ENCODE assay signal across 1 mouse cellular context in the genomic region with DNA sequence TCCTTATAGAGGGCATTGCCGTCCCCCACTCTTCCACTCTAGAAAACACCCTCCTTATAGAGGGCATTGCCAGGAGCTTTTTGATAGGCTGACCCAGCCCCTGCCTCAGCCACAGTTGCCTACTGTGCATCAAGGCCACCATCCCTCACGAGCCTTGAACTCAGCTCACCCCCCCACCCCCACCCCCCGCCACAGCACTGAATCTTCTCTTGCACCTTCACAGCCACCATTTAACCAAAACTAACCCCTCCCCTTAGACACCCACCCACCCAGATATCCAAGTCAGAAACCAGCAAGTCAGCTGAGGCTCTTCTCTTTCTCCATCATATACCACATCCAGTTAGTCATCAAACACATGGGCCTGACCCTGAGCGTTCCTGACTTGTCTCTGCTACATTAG.
TF ChIP-seq lines count a peak whose summit lies in the region.

No protein-coding gene starts in this region.

TF ChIP-seq in MEL, 35 proteins besides CTCF, POLR2A, EP300 and RAD21 (continued from another document):
- TF ChIP-seq TBP (IDR thresholded peaks at IDR 0.05; ENCODE audit: low read depth, low read length) (no peak), ZNF384 (IDR thresholded peaks at IDR 0.05; ENCODE audit: low read depth, low read length) (no peak), MYB (IDR thresholded peaks at IDR 0.05; ENCODE audit: low read depth, low read length) (no peak)
